Mouse (Mus musculus) embryonic fibroblast, embryonic 13.5 days (primary cell): ENCODE measurements at regions not wholly inside any gene's neighbourhood (a gene's known extent, or its start where the extent isn't known, plus 50 kb on each side); places are given as distances from the start of the nearest gene placed in this dataset.

ENCODE experiments used
- H3K27ac ChIP-seq: 2 replicates; pipeline ENCODE4 v1.5.1; 2012; ENCODE audit warnings: low read length, control low read depth, inconsistent platforms; ENCODE audit not compliant: insufficient read depth
- H3K4me1 ChIP-seq: 2 replicates; pipeline ENCODE4 v1.6.1; 2011; ENCODE audit warnings: low read length; ENCODE audit not compliant: control insufficient read depth, insufficient read depth
- H3K4me3 ChIP-seq: 2 replicates; pipeline ENCODE4 v1.5.1; 2011; ENCODE audit warnings: mild to moderate bottlenecking, control low read depth, low read length; ENCODE audit not compliant: insufficient read depth
- CTCF ChIP-seq: IDR thresholded peaks from 2 replicates; pipeline ENCODE4 v1.5.1; 2011; ENCODE audit warnings: mild to moderate bottlenecking, control low read depth, low read length, moderate library complexity, borderline replicate concordance; ENCODE audit not compliant: insufficient read depth
- POLR2A ChIP-seq: IDR thresholded peaks from 2 replicates; pipeline ENCODE4 v1.6.1; 2011; ENCODE audit warnings: low read depth, mild to moderate bottlenecking, control low read depth, low read length, moderate library complexity

DNA sequence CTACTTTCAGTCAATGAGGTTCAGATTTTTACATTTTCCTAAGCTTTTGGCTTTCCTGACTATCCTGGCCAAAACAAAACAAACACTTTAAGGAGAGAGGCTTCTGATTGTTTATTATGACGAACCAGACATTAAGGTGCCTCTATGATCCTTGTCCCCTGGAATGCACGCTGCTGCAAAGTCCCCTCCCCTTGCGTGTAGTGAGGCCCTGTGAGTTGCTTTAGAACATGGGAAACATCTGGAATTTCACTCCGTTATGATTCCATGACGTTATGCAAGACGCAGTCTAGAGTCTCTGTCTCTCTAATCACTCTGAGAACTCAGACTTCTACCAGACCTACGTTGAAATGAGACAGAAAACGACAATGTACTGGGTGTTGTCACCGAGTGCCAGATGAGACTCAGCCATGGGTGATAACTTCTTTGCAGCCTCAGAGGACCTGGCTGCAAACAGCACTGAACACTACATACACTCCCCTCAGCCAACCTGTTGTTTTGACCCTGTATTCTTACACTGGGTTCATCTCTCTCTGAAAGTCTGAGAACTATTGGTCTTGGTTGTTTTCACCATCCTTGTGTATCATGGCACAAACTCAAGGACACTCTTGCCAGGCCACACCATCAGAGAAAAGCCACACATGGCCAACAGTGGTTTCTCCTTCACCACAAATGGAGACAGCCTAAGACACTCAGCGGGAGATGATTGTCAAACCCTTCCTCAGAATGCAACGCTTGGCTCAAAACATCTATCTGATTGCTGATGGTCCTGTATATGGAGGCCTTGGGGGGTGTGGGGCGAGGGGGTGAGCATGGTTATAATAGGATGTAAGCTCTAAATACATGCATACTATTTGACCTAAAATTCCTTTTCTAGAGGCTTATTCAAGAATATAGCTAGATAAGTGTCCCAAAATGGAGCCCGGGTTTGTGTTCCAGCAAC is 236.5 kb upstream of the Klf3 start:
- TF ChIP-seq POLR2A = no peak
- no peak for TF ChIP-seq CTCF
- Histone ChIP-seq H3K4me1 (peaks cover 8% of the 10 kb centered on the region), H3K4me3 (no peak overlapping the region), H3K27ac (peak overlapping the region; percentile 82)

DNA sequence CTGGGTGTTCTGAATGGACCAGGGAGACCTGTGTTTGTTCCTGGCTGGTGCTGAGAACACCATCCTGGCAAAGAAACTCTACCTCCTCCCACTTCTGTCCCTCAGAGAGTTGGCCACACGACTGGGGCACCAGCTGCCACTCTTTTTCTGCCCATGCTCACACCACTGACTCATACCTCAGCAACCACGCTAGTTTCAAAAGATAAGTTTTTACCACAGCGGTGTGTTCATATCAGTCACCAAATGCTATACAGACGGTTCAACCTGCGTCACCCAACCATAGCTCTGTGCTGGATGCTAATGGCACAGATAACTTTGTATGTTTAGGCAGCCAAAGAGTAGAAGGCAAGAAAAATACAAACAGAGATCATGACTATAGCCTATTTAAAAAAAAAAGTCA is 235.4 kb upstream of the Klf3 start:
- Histone ChIP-seq H3K4me1 (peaks cover 8% of the 10 kb centered on the region), H3K27ac (no peak overlapping the region), H3K4me3 (no peak overlapping the region)
- TF ChIP-seq POLR2A = no peak
- no peak for TF ChIP-seq CTCF

DNA sequence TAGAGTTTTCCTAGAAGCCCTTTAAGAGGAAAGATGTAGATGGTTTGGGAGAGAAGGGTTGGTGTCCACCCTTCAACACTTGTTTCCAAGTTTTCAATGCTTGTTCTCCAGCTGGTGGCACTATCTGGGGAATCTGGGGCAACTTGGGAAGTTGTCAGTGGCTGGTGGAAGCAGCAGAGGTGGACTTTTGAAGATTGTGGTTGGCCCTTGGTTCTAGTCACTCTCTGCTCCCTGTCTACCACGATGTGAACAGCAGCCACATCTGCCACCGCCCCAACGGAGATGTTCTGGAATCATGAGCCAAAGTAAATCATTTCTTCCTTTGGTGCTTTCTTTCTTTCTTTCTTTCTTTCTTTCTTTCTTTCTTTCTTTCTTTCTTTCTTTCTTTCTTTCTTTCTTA is 234.9 kb upstream of the Klf3 start:
- Histone ChIP-seq H3K4me3 (no peak overlapping the region), H3K4me1 (peaks cover 8% of the 10 kb centered on the region), H3K27ac (no peak overlapping the region)
- TF ChIP-seq CTCF (no peak), POLR2A (no peak)

DNA sequence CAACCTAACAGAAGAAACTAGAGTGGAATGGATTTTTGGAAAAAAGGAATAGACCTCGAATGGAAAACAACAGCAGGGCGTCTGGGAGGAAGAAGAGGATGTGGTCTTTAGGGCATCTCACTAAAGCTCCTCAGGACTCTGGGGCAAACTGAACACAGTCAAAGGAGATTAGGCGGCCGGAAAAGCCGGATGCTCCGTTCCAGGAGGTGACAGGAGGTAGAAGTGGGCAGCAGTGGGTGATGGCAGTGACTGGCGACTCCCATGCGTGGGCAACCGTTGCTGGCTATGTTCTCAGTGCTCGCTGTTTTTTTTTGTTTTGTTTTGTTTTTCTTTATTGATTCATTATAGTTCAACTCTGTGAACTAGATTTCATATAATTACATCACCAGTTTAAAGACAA is 228.8 kb upstream of the Klf3 start:
- no peak overlapping the region for H3K27ac ChIP-seq
- TF ChIP-seq POLR2A (no peak), CTCF (no peak)
- H3K4me1 ChIP-seq = no peaks in the 10 kb centered on the region
- H3K4me3 ChIP-seq = no peak overlapping the region

DNA sequence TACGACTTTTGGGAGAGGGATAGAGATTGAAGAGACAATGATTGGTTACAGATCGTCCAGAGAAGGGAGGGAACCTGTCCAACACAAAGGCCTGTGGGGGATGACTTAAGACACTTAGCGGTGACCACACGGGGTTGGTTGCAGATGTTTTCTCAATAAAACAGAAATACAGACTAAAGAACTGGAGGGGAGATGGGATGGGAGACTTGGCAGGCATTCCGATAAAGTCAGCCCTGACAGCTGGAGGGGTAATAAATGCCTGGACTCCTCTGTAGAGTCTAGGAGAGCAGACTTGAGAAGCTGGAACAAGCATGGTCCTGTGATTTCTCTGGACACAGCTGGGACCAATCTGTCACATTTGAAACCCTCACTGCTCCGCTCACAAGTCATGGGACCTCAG is 227.3 kb upstream of the Klf3 start:
- H3K27ac ChIP-seq = no peak overlapping the region
- no peak overlapping the region for H3K4me3 ChIP-seq
- no peak for TF ChIP-seq POLR2A
- TF ChIP-seq CTCF = no peak

DNA sequence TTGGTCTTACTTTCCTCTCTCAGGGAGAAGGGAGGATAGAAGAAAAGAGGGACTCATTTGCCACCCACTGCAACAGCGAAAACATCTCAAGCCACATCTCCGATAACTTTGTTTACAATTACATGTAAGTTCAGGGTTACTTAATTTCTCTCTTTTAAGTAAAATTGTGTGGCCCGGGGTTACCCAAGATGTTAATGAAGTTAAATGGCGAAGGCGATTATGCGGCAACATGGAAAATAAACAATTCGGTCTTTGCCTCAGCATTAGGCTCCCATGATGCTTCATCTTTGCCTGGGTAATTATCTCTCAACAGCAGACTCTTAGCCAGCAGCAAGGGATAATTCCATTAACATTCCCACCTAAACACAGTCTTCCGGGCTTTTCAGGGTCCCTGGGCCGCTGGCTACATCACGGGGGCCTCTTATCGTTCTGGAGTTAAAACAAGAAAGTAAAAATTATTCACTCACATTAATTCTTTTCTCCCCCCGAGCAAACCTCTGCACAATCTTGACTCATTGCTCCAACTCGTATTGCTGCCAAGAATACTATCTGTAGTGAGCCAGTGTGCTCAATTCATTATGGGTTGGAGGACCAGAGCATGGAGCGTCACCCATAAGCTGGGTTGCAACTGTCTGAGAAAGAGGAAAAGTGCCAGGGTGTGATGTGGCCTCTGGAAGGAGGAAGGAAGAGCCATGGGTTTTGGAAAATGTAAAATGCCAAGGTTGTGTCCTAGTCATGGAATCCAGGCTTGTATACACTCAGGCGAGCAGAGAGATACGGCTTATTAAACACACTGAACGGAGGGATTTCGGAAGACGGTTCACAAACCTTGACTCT is 226.5 kb upstream of the Klf3 start:
- TF ChIP-seq CTCF = no peak
- TF ChIP-seq POLR2A = no peak
- no peak overlapping the region for H3K27ac ChIP-seq

More for the DNA sequence above, 227.3 kb upstream of the Klf3 start:
- H3K4me1 ChIP-seq = peaks cover 5% of the 10 kb centered on the region

DNA sequence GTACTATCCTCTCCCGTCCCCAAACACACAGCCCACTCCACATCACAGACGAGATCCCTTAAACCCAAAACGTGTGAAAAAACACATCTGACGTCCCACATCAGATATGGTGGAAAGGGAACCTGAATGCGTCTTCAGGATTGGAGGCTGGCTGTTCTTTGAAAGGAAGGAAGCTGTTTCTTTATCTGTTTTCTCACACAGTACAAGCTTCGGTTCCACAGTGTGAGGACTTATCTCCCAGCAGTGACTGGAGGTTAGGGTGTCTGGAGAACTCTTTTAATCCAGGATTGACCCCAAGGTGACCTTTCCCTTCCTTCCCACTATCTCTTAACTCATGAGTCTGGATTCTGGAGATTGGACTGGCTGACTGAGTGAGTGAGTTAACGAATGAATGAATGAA is 225.8 kb upstream of the Klf3 start:
- no peak overlapping the region for H3K27ac ChIP-seq
- H3K4me1 ChIP-seq = peaks cover 5% of the 10 kb centered on the region
- H3K4me3 ChIP-seq = no peak overlapping the region
- TF ChIP-seq CTCF = no peak
- no peak for TF ChIP-seq POLR2A

More for the DNA sequence above, 226.5 kb upstream of the Klf3 start:
- Histone ChIP-seq H3K4me3 (no peak overlapping the region), H3K4me1 (peaks cover 5% of the 10 kb centered on the region)

DNA sequence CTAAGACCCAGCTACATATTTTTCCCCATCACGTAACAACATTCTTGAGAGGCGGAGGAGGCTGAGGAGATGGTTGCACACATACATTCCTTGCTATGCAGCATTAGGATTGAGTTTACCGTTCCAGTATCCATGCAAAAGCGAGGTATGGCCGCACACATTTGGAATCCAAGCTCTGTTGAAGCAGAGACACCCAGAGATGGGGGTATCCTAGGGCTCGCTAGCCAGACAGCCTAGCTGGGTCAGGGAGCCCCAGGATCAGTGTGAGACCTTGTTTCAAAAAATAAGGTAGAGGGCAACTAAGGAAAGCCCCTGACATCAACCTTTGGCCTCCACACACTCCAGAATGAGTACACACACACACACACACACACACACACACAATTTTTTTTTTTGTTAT is 224.7 kb upstream of the Klf3 start:
- no peak overlapping the region for H3K27ac ChIP-seq
- TF ChIP-seq CTCF (no peak), POLR2A (no peak)
- no peak overlapping the region for H3K4me3 ChIP-seq
- peaks cover 5% of the 10 kb centered on the region for H3K4me1 ChIP-seq

DNA sequence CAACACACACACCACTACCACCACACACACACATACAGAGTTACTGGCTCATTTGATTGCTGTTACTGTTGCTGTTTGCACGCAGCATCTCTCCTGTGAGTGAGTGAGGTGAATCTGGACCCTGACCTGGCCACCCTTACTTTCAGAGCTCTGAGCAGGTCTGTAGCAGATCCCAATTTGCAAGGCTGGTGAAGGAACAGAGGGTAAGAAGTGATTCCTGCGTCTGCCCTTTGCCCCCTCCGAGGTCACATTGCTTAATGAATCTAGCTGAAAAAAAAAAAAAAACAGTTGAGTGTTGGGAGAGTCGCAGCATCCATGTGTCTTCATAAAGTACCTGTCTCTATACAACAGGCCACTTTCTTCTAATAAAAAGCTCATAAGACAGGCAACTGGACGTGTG is 224.1 kb upstream of the Klf3 start:
- no peak for TF ChIP-seq POLR2A
- no peak for TF ChIP-seq CTCF
- Histone ChIP-seq H3K4me1 (peaks cover 5% of the 10 kb centered on the region), H3K4me3 (no peak overlapping the region), H3K27ac (no peak overlapping the region)
